Mouse (Mus musculus): ENCODE measurements around the gene Ntan1. TPM values are rescaled to one million over a fixed set of nuclear protein-coding genes. Genes with fewer than 3 reads are reported as not detected.

Gene Ntan1
- polyA plus RNA-seq, 1 experiment from 2014 or later, result 239 TPM

DNA sequence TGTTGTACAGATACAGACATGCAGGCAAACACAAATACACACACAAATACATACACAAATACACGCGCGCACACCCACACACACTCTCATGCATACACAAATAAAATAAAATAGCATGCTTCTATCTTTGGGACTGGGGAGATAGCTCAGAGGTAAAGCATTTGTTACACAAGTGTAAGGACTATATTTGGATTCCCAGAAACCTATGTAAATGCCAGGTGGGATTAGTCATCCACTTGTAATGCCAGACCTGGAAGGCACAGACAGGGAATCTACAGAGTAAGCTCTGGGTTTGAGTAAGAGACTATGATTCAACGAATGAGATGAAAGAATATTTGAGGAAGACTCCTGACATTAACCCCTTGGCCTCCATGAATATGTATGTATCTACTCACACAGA is 56.8 kb downstream of the Ntan1 start:
- Histone ChIP-seq H3K4me1 (ENCODE audit: control insufficient read depth, insufficient read depth, low read length) (no peaks in the 10 kb centered on the region), H3K9ac (ENCODE audit: low read length) (no peak overlapping the region), H3K27me3 (replicated peaks; ENCODE audit: control insufficient read depth, insufficient read depth, low read length) (no peaks in the 10 kb centered on the region), H3K36me3 (ENCODE audit: control insufficient read depth, insufficient read depth, low read length) (peaks cover 33% of the 10 kb centered on the region), H3K4me3 (ENCODE audit: low read depth, low read length) (no peak overlapping the region), H3K27ac (ENCODE audit: low read depth, low read length) (no peak overlapping the region), H3K9me3 (replicated peaks; ENCODE audit: control insufficient read depth, low read length) (no peaks in the 10 kb centered on the region), H3K4me2 (ENCODE audit: low read length) (no peak overlapping the region)
- DNase-seq (ENCODE audit: low spot score), result no peak
- WGBS, result 95% methylated on average over 4 of the region's 4 CpGs
- no peak for ATAC-seq

DNA sequence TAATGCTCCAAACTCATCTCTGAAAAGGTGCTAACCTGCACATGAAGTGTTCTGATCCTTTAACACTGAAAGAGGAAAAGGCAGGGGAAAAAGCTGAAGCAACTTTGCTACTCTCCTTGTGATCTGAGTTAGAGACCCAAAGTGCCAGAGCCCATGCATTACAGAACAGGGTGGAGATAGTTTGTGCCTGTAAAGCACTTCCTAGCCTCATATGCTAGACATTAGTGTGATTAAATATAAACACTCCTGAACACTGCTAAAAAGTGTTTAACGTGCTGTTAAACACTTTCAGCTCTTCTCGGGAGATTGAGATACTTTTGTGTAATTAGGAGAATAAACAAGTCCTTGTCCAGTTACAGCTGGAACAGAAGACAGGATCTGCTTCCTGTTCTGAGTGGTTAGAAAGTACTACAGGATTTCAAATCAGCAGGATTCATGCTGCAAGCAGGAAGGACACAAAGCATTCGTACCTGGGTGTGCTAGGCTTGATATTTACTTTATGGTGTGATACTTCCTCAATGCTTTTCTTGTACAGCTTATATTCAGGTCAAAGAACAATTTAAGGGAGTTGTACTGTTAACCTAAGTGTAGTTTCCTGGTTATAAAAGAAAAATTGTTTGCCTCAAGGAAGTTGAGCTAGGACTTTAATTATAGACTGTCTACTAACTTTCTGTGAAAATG is 64.6 kb downstream of the Ntan1 start:
- 71% methylated on average over 3 of the region's 3 CpGs for WGBS
- Histone ChIP-seq H3K9me3 (replicated peaks; ENCODE audit: control insufficient read depth, low read length) (no peaks in the 10 kb centered on the region), H3K27me3 (replicated peaks; ENCODE audit: control insufficient read depth, insufficient read depth, low read length) (no peaks in the 10 kb centered on the region), H3K4me1 (ENCODE audit: control insufficient read depth, insufficient read depth, low read length) (no peaks in the 10 kb centered on the region), H3K36me3 (ENCODE audit: control insufficient read depth, insufficient read depth, low read length) (0 out of 2 replicates have a peak, but pooled peaks cover 13% of the 10 kb centered on the region), H3K4me2 (ENCODE audit: low read length) (no peak overlapping the region), H3K9ac (ENCODE audit: low read length) (no peak overlapping the region), H3K4me3 (ENCODE audit: low read depth, low read length) (no peak overlapping the region), H3K27ac (ENCODE audit: low read depth, low read length) (no peak overlapping the region)
- ATAC-seq (no peak), DNase-seq (ENCODE audit: low spot score) (no peak)

Small RNA genes lying within 50 kb of the gene (microRNA-seq; reads per million reads assigned to microRNA genes)
- gene Gm27734, result not detected

Other genes starting within 250 kb of the Ntan1 start
- 33.0 and 34.4 TPM in 2 replicates for gene Parn, start 150.7 kb upstream of the Ntan1 start, polyA plus RNA-seq (2014; fragmentation: Nextera tagmentation; extraction: Ambion mirVana)
- gene Bfar, start 147.0 kb upstream of the Ntan1 start, polyA plus RNA-seq (2014; fragmentation: Nextera tagmentation; extraction: Ambion mirVana), result 43.2 and 47.5 TPM in 2 replicates
- 8.5 and 8.8 TPM in 2 replicates for gene 3110001I22Rik, start 146.9 kb upstream of the Ntan1 start, polyA plus RNA-seq (2014; fragmentation: Nextera tagmentation; extraction: Ambion mirVana)
- 0.16 TPM in 1 of 2 replicates, not detected in the other for gene Pla2g10, start 87.9 kb upstream of the Ntan1 start, polyA plus RNA-seq (2014; fragmentation: Nextera tagmentation; extraction: Ambion mirVana)
- 70.7 and 76.2 TPM in 2 replicates for gene Rrn3, start 38.1 kb upstream of the Ntan1 start, polyA plus RNA-seq (2014; fragmentation: Nextera tagmentation; extraction: Ambion mirVana)
- 62.2 and 66.4 TPM in 2 replicates for gene Pdxdc1, start 84.3 kb downstream of the Ntan1 start, polyA plus RNA-seq (2014; fragmentation: Nextera tagmentation; extraction: Ambion mirVana)
- 11.8 and 12.1 TPM in 2 replicates for gene Mpv17l, start 84.3 kb downstream of the Ntan1 start, polyA plus RNA-seq (2014; fragmentation: Nextera tagmentation; extraction: Ambion mirVana)
- gene 2900011O08Rik, start 167.8 kb downstream of the Ntan1 start, polyA plus RNA-seq (2014; fragmentation: Nextera tagmentation; extraction: Ambion mirVana), result 142 and 156 TPM in 2 replicates
- 0.37 and 0.42 TPM in 2 replicates for gene Ifitm7, start 168.0 kb downstream of the Ntan1 start, polyA plus RNA-seq (2014; fragmentation: Nextera tagmentation; extraction: Ambion mirVana)

Measured in forebrain, embryonic 14.5 days (tissue).